Mouse (Mus musculus) retina, postnatal 1 day (tissue): ENCODE measurements at regions not wholly inside any gene's neighbourhood (a gene's known extent, or its start where the extent isn't known, plus 50 kb on each side); places are given as distances from the start of the nearest gene placed in this dataset.
A peak's percentile ranks its signal among the peaks of the same experiment; 100 is the strongest.
"Not testable (repeated sequence)": the region's sequence is repeated elsewhere in the genome, so short reads cannot be mapped to it uniquely, and the experiment has no call there.

ENCODE experiments used
- DNase-seq: peaks from one replicate; pipeline ENCODE4 v3.0.0-alpha.2; 2012

GRCm38 (mm10) chr1:30751138-30751907 lies 122.4 kb downstream of the Phf3 start:
- DNase-seq = no peak

DNA sequence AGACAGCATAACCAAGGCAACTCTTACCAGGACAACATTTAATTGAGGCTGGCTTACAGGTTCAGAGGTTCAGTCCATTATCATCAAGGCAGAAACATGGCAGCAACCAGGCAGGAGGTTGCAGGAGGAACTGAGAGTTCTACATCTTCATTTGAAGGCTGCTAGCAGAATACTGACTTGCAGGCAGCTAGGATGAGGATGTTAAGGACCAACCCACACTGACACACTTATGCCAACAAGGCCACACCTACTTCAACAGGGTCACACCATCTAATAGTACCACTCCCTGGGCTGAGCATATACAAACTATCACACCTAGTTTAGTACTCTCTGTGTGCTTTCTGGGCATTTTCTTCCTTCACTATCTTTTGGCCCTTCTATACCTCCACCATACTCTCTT lies 131.8 kb downstream of the Phf3 start:
- no peak for DNase-seq

DNA sequence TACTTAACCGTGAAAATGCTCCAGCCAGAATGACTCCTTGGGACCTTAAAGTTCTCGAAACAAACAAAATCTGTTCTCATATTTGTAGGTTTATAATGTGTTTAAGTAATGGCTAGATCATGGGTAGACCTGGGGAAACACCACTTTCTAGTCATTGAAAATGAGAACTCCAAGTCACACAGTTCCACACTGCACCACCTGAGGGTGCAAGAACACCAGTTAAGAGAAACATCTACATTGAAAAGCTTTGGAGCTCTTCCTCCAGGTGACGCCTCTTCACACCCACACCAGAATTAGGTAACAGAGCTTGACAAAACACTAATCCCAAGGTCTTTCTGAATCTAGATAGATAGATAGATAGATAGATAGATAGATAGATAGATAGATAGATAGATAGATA lies 132.9 kb downstream of the Phf3 start:
- DNase-seq = peak; percentile 25

- no peak for DNase-seq
Observed at GRCm38 (mm10) chr1:30721519-30721918, 152.2 kb downstream of the Phf3 start.

- no peak for DNase-seq
Observed at GRCm38 (mm10) chr1:30720829-30721228, 152.9 kb downstream of the Phf3 start.

DNA sequence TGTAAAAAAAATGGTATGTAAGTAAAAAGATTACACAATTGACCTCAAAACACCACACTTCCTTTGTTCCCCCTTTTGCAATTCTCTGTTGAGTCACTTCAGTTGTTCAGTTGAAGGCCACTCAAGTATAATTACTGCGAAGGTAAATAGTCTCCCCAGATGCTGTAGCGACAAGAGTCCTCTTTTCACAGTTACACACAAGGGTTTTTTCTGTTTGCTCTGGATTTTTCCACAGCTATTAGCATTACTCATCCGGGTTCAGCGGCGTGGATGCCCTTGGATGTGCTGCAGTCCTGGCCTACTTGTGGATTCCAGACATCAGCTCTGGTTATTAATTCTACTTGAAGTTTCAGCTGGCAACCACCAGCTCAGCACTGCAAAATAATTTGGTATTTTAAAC lies 155.1 kb downstream of the Phf3 start:
- DNase-seq = no peak

DNA sequence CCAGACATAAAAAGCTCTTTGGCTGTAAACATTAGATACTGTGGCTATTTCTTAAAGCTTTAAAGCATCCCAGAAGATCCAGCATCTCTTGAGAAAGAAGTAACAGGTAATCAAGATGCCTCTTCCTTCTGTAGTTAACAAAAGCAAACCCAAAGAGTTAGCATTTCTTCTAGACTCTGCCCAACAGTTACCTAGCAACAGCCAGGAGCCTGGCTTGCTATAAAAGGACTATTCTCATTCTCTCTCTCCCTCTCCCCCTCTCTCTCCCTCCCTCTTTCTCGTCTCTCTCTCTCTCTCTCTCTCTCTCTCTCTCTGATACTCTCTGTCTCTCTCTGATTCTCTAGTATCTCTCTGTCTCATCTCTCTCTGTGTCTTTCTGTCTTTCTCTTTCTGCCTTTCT lies 157.4 kb downstream of the Phf3 start:
- no peak for DNase-seq

GRCm38 (mm10) chr1:30701116-30701515 lies 172.6 kb downstream of the Phf3 start:
- no peak for DNase-seq

- peak; percentile 70 for DNase-seq
Observed at GRCm38 (mm10) chr1:30700399-30701081, 173.2 kb downstream of the Phf3 start.

DNA sequence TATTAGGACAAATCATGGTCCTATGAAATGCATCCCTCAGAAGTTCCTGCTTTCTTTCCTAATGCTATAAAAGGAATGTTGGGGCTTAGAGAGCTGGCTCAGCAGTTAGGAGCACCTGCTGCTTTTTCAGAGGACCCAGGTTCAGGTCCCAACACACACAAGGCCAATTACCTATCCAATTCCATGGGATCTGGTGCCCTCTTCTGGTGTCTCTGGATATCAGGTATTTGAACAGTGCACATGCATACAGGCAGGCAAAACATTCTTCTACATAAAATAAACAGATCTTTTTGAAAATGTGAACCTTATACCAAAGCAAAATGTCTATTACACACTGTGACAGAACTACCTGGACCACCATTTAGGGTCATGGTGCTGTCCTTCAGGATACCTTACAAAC lies 177.4 kb downstream of the Phf3 start:
- no peak for DNase-seq

- no peak for DNase-seq
Observed at GRCm38 (mm10) chr1:30685318-30685717, 188.4 kb downstream of the Phf3 start.

DNA sequence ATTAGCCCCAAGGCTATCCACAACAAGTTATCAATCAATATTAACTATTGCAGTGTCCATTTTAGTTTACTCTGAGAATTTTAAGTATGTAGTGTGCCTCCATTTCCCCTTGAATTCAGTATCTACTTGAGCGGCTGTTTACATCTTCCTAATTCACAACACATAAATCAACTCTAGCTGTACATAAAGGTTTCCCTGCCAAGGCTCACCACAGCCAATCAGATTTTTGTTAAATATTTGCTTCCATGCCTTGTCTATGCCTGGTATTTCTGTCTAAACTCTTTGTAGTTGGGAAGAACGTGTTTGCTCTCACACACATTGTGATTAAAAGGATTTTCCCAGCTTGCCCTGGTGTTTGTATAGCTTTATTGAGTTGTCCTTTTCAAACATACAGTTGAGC lies 189.8 kb downstream of the Phf3 start:
- DNase-seq = no peak

- peak; percentile 16 for DNase-seq
Observed at GRCm38 (mm10) chr1:30639807-30640206, 233.9 kb downstream of the Phf3 start.

- no peak for DNase-seq
Observed at GRCm38 (mm10) chr1:30632760-30633159, 241.0 kb downstream of the Phf3 start.

- DNase-seq = not testable (repeated sequence)
Observed at GRCm38 (mm10) chr1:30627796-30628195, 245.9 kb downstream of the Phf3 start.

DNA sequence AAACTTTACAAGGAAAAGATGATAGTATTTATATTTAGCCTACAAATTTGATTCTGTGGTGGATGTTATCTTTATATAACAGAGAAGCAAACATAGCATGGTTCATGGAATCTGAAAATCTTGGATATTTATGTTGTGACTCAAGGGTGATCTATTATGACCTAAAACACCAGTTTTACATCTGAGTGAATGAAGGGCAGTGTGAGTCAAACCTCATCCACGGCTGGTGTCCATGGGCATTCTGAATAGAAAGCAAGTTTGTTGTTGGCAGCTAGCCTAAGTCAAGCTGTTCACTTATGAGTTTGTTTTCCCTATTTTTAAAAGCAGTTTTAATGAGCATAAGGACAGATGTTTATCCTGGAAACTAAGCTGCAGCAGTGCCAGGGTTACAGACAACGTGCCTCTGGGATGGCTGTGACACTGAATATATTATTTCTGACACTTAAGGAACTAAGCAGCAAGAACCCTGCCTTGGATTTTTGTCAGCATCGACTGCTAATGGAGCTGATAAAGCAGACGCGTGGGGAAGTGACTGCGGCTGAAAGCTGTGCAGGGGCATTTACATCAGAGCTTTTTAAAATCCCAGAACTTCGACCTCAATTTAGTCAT lies 278.5 kb downstream of the Phf3 start:
- DNase-seq = peak; percentile 9

DNA sequence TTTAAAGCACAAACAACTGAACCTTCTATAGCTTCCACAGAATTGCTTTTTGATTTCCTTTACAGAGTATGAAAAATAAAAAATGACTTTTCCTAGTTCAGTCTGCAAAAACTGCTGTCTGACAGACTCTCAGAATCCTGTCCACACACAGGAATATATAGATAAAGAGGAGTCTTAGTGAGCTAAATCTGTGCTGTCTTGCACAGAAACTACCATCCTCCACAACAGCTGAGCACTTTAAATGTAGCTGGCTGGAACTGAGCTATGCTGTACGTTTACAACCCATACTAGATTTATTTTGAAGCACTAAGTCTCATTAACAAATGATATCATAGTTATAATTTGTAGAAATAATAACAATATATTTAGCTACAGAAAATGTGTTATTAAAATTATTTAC lies 279.7 kb downstream of the Phf3 start:
- no peak for DNase-seq

- DNase-seq = no peak
Observed at GRCm38 (mm10) chr1:30590721-30591120, 283.0 kb downstream of the Phf3 start.

DNA sequence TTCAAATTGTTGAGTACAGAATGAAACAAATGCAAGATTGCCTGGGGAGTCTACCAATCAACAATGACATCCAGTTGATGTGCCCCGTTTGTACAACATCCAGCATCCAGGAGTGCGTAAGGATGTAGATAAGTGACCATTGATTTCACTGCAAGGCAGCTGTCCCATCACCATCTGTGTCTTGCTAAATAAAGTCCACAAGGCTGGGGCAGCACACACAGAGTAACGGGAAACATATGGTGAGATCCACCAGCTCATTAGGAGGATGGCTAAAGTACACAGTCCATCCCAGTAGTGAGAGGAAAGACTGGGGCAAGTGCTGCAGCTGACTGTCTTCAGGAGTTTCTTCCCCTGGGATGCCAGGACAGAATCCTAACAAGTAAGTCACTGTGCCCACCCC lies 284.8 kb downstream of the Phf3 start:
- no peak for DNase-seq

- DNase-seq = no peak
Observed at GRCm38 (mm10) chr1:30588336-30588735, 285.4 kb downstream of the Phf3 start.

DNA sequence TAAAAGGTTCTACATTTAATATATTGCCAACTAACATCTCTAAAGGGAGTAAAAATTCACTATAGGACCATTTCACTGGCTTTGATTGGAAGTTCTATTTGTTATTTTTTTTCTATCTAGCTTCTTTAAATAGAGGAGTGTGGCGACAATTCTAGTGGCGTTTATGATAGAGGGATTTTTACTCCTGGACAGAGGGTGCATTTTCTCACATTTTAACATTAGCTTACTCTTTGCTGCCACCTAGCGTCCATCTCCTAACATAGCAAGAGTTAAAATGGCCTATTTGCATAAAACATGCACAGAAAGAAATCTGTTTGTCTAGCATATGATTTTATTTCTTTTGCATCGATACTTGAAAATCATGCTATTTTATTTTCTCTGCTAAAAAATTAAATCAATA lies 288.9 kb downstream of the Phf3 start:
- DNase-seq = peak; percentile 73

DNA sequence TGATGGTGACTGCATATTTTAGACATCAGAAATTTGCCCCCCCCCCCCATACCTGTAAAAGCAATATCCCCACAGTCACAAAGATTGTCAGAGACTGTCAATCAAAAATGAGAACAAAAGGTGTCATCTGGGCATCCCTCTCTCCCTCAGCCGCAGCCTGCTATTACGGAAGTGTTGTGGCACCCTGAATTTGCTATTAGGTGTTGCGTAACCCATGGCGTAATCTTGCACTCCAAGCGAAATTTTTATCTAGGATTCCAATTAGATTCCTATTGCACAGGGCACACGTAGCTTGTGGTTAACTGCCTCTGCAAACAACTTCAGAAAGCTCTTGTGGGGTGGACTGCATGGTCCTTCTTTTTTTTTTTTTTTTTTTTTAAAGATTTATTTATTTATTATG lies 289.9 kb downstream of the Phf3 start:
- no peak for DNase-seq

GRCm38 (mm10) chr1:30564757-30565156 lies 309.0 kb downstream of the Phf3 start:
- DNase-seq = no peak

DNA sequence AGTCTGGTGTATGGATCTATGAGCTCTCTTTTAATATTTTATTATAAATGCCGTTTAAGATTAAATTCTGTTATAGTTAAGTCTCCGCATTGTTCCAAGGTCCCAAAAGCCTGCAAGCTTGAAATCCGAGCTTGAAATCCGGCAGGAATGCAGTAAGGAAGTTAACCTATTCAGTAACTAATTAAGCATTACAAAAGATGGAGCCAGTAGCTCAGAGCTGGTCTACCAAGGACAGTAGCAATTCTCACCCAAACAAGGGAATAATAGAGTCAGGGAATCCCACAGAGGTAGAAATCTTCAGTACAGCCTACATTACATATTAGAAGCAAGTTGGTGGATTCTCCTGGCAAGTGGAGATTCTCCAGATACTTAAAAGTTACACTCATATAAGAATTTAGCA lies 325.0 kb downstream of the Phf3 start:
- not testable (repeated sequence) for DNase-seq
